Comparison of ENCODE assay signal across 7 mouse cellular contexts in the genomic region with DNA sequence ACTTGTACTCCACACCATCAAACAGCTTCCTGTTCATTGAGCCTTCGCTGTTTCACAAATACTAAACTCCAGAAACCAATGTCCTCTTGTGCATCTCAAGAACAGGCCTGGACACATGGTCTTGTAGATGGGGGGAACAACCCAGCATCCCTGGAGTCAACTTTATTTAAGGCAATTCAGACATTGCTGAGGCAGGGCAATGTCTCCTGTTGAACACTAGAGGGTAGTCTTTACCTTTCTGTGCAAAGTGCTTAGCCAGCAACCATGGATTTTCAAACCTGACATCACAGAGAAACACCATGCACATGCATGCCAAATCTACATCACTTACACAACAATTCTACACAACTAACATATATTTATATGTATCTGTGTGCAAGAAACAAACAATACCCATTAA.
DNase-seq lines count a peak whose midpoint lies in the region; ATAC-seq lines count a peak whose summit lies in the region.

No protein-coding gene starts in this region.

- peak; percentile 57 to 63 for DNase-seq in right cerebral cortex, adult 2 months (ENCODE audit: low spot score in 2 of 2)
- no peak for DNase-seq in right cerebral cortex, postnatal 14 days
- peak; percentile 21 for DNase-seq in embryo, embryonic 9.5 days (ENCODE audit: extremely low spot score)
- DNase-seq in kidney, adult 11 months, result peak; percentile 3
- DNase-seq in lung, postnatal 10 days, result peak; percentile 51
- peak; percentile 36 for DNase-seq in skeletal muscle tissue, adult 2 months (ENCODE audit: low read depth, low spot score)

- peak; percentile 82 for ATAC-seq in activated CD4-positive, CD25-positive, alpha-beta regulatory T cell, adult 4 months
